Mouse (Mus musculus): ENCODE results near the gene Rhox3a. TPM values are rescaled to one million over a fixed set of nuclear protein-coding genes. Genes with fewer than 3 reads are reported as not detected.
"Not testable (repeated sequence)": the region's sequence is repeated elsewhere in the genome, so short reads cannot be mapped to it uniquely, and the experiment has no call there.

Rhox3a gene
- total RNA-seq (2014; rRNA removed) (not detected in 2 replicates), polyA plus RNA-seq (2015; fragmentation: Nextera tagmentation; extraction: Ambion mirVana) (not detected in 2 replicates)

DNA sequence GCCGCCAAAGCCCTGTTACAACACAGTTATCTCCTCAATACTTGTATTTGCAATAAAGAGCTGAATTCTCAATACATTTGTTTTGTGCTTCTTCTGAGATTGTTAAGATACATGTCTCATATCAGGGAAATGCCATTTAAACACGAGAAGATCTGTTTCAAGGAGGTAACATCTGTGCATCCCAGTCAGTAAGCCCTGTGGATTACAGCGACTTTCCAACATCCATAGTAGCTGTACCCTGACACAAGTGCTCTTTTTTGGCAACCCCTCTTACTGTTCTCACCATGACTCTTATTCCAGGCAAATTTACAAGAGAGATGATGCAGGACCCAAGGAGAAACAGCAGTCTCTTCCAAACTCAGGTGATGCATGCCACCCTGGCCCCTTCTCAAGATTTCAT is at the start of gene Rhox3a:
Gene Rhox3a (plus strand): TSS at position 301 of the 400 bp plus-strand sequence.
- H3K4me1 ChIP-seq (ENCODE audit: insufficient read depth, low read length); H3K4me2 ChIP-seq (ENCODE audit: low read depth, low read length, poor library complexity, severe bottlenecking); H3K9me3 ChIP-seq (ENCODE audit: low read length); DNase-seq (ENCODE audit: low spot score); H3K9ac ChIP-seq (replicated peaks; ENCODE audit: low read length, poor library complexity, severe bottlenecking); H3K27ac ChIP-seq (ENCODE audit: low read depth, low read length); H3K4me3 ChIP-seq (ENCODE audit: low read depth, low read length); ATAC-seq (ENCODE audit: low FRiP score); H3K27me3 ChIP-seq (ENCODE audit: insufficient read depth, low read length); H3K36me3 ChIP-seq (ENCODE audit: insufficient read depth, low read length): not testable (repeated sequence)
- WGBS = 88% methylated on average over 1 of the region's 3 CpGs

DNA sequence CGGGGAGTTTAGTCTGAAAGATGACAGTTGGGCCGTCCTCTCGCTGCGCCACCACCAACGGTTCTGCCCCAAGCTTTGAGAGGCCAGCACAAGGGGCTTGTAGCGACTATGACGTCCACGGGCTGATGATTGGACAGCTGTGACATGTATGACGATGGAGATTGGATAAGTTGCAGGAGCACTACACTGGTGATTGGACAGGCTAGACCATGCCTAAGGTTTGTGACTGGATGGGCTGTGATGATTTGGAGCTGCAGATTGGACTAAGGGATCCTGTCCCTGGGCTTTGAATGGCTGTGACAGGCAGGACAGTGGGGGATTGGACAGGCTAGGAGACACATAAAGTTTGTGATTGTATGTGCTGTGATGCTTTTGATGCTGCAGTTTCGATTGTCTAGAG is 38.8 kb upstream of the Rhox3a start, which contains the start of gene Gm9:
Gene Gm9 (minus strand): TSS at position 101 of the 400 bp plus-strand sequence.
- Histone ChIP-seq H3K4me2 (ENCODE audit: low read depth, low read length, poor library complexity, severe bottlenecking) (no peak within 1 kb of the TSS), H3K9ac (replicated peaks; ENCODE audit: low read length, poor library complexity, severe bottlenecking) (no peak within 1 kb of the TSS), H3K36me3 (ENCODE audit: insufficient read depth, low read length) (no peaks in the 10 kb centered on the region), H3K4me1 (ENCODE audit: insufficient read depth, low read length) (no peaks in the 10 kb centered on the region), H3K4me3 (ENCODE audit: low read depth, low read length) (no peak within 1 kb of the TSS), H3K9me3 (ENCODE audit: low read length) (no peaks in the 10 kb centered on the region), H3K27ac (ENCODE audit: low read depth, low read length) (no peak within 1 kb of the TSS), H3K27me3 (ENCODE audit: insufficient read depth, low read length) (no peaks in the 10 kb centered on the region)
- no peak for TF ChIP-seq CTCF (IDR thresholded peaks at IDR 0.05)
- no peak for ATAC-seq (ENCODE audit: low FRiP score)
- DNase-seq (ENCODE audit: low spot score) = no peak
- WGBS = 83% methylated on average over 10 of the region's 10 CpGs

DNA sequence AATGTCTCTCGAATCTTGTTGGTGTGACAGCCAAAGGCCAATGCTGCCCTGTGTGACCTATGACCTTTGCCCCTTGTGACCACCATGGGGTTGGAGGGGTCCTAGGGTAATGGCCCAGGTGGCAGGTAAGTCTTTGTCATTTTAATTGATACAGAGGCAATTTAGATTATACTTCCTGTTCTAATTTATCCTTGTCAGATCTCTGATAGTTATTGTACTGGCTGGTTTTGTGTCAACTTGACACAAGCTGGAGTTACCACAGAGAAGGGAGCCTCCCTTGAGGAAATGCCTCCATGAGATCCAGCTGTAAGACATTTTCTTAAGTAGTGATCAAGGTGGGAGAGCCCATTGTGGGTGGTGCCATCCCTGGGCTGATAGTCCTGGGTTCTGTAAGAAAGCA is 27.6 kb upstream of the Rhox3a start, which contains the start of gene Rhox1:
Gene Rhox1 (minus strand): TSS at position 101 of the 400 bp plus-strand sequence.
- H3K36me3 ChIP-seq (ENCODE audit: insufficient read depth, low read length); DNase-seq (ENCODE audit: low spot score); H3K4me1 ChIP-seq (ENCODE audit: insufficient read depth, low read length); H3K4me3 ChIP-seq (ENCODE audit: low read depth, low read length); H3K4me2 ChIP-seq (ENCODE audit: low read depth, low read length, poor library complexity, severe bottlenecking); ATAC-seq (ENCODE audit: low FRiP score); H3K27me3 ChIP-seq (ENCODE audit: insufficient read depth, low read length); H3K27ac ChIP-seq (ENCODE audit: low read depth, low read length); H3K9ac ChIP-seq (replicated peaks; ENCODE audit: low read length, poor library complexity, severe bottlenecking); H3K9me3 ChIP-seq (ENCODE audit: low read length): not testable (repeated sequence)
- whole genome bisulfite sequencing = 63% methylated on average over 1 of the region's 1 CpGs

DNA sequence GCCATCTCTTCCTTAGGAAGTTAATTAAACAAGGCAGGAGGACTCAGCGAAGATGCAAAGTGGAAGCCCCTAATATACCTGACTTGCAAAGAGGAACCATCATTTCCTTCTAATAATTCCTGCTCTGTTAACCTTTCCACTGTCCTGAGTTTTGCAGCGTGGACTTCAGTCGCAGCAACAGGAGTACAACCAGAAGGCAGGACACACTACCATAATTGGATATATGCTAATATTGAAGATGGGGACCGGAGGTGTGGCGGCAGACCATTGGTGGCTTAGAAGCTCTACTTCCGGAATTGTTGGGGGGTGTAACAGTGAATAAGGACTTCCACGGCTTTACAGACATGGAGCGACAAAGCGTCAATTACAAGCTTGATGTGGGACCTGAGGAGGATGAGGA is 5.0 kb upstream of the Rhox3a start, which contains the start of gene Rhox2a:
Gene Rhox2a (plus strand): TSS at position 301 of the 400 bp plus-strand sequence.
- not testable (repeated sequence) for H3K4me3 ChIP-seq (ENCODE audit: low read depth, low read length); H3K9me3 ChIP-seq (ENCODE audit: low read length); ATAC-seq (ENCODE audit: low FRiP score); H3K27ac ChIP-seq (ENCODE audit: low read depth, low read length); H3K27me3 ChIP-seq (ENCODE audit: insufficient read depth, low read length); H3K4me1 ChIP-seq (ENCODE audit: insufficient read depth, low read length); DNase-seq (ENCODE audit: low spot score); H3K9ac ChIP-seq (replicated peaks; ENCODE audit: low read length, poor library complexity, severe bottlenecking); H3K36me3 ChIP-seq (ENCODE audit: insufficient read depth, low read length); H3K4me2 ChIP-seq (ENCODE audit: low read depth, low read length, poor library complexity, severe bottlenecking)
- WGBS = no CpG with 5 or more reads among the region's 9 CpGs

DNA sequence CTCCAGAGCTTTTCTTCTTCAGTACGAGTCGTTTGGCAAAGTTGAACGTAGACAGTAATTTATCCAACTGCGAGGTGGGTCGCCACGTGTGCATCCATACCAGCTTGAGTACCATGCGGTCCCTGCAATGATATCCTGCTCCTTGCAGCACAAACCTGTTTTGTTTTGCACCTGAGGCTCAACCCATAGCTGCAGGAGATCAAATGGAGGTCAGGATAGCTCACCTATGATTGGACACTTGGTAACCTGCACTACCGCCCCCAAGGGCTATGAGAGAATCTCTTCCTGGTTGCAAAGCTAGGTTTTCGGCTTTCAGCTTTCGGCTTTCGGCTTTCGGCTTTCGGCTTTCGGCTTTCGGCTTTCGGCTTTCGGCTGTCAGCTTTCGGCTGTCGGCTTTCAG is 15.3 kb downstream of the Rhox3a start, which contains the start of gene Rhox4a:
Gene Rhox4a (plus strand): TSS at position 301 of the 400 bp plus-strand sequence.
- H3K9ac ChIP-seq (replicated peaks; ENCODE audit: low read length, poor library complexity, severe bottlenecking); H3K27me3 ChIP-seq (ENCODE audit: insufficient read depth, low read length); H3K4me2 ChIP-seq (ENCODE audit: low read depth, low read length, poor library complexity, severe bottlenecking); H3K9me3 ChIP-seq (ENCODE audit: low read length); H3K27ac ChIP-seq (ENCODE audit: low read depth, low read length); ATAC-seq (ENCODE audit: low FRiP score); H3K36me3 ChIP-seq (ENCODE audit: insufficient read depth, low read length); DNase-seq (ENCODE audit: low spot score); H3K4me1 ChIP-seq (ENCODE audit: insufficient read depth, low read length); H3K4me3 ChIP-seq (ENCODE audit: low read depth, low read length): not testable (repeated sequence)
- WGBS = over 99% methylated on average over 11 of the region's 19 CpGs

Other genes starting within 250 kb of the Rhox3a start
- gene Sowahd, start 201.1 kb upstream of the Rhox3a start, total RNA-seq (2014; rRNA removed) = not detected in 2 replicates
- 0.16 TPM in 1 of 2 replicates, not detected in the other for gene Sowahd, start 201.1 kb upstream of the Rhox3a start, polyA plus RNA-seq (2015; fragmentation: Nextera tagmentation; extraction: Ambion mirVana)
- gene Rpl39, start 164.5 kb upstream of the Rhox3a start, total RNA-seq (2014; rRNA removed) = 128 TPM in 2 replicates
- gene Rpl39, start 164.5 kb upstream of the Rhox3a start, polyA plus RNA-seq (2015; fragmentation: Nextera tagmentation; extraction: Ambion mirVana) = 305 and 335 TPM in 2 replicates
- 11.0 and 15.1 TPM in 2 replicates for gene Upf3b, start 139.6 kb upstream of the Rhox3a start, total RNA-seq (2014; rRNA removed)
- 21.6 and 27.2 TPM in 2 replicates for gene Upf3b, start 139.6 kb upstream of the Rhox3a start, polyA plus RNA-seq (2015; fragmentation: Nextera tagmentation; extraction: Ambion mirVana)
- gene Nkap, start 123.1 kb upstream of the Rhox3a start, total RNA-seq (2014; rRNA removed) = 28.2 and 31.8 TPM in 2 replicates
- gene Nkap, start 123.1 kb upstream of the Rhox3a start, polyA plus RNA-seq (2015; fragmentation: Nextera tagmentation; extraction: Ambion mirVana) = 24.4 and 31.8 TPM in 2 replicates
- 0.27 TPM in 1 of 2 replicates, not detected in the other for gene Akap14, start 81.1 kb upstream of the Rhox3a start, total RNA-seq (2014; rRNA removed)
- 0.54 and 0.56 TPM in 2 replicates for gene Akap14, start 81.1 kb upstream of the Rhox3a start, polyA plus RNA-seq (2015; fragmentation: Nextera tagmentation; extraction: Ambion mirVana)
- 157 and 172 TPM in 2 replicates for gene Ndufa1, start 58.8 kb upstream of the Rhox3a start, total RNA-seq (2014; rRNA removed)
- gene Ndufa1, start 58.8 kb upstream of the Rhox3a start, polyA plus RNA-seq (2015; fragmentation: Nextera tagmentation; extraction: Ambion mirVana) = 756 and 819 TPM in 2 replicates
- 9.3 and 9.7 TPM in 2 replicates for gene Rnf113a1, start 58.7 kb upstream of the Rhox3a start, total RNA-seq (2014; rRNA removed)
- 26.8 and 30.2 TPM in 2 replicates for gene Rnf113a1, start 58.7 kb upstream of the Rhox3a start, polyA plus RNA-seq (2015; fragmentation: Nextera tagmentation; extraction: Ambion mirVana)
- gene Gm9, start 38.9 kb upstream of the Rhox3a start, total RNA-seq (2014; rRNA removed) = not detected in 2 replicates
- gene Gm9, start 38.9 kb upstream of the Rhox3a start, polyA plus RNA-seq (2015; fragmentation: Nextera tagmentation; extraction: Ambion mirVana) = not detected in 2 replicates
- not detected in 2 replicates for gene Rhox1, start 27.7 kb upstream of the Rhox3a start, total RNA-seq (2014; rRNA removed)
- gene Rhox1, start 27.7 kb upstream of the Rhox3a start, polyA plus RNA-seq (2015; fragmentation: Nextera tagmentation; extraction: Ambion mirVana) = not detected in 2 replicates
- not detected in 2 replicates for gene Rhox2a, start 4.9 kb upstream of the Rhox3a start, total RNA-seq (2014; rRNA removed)
- gene Rhox2a, start 4.9 kb upstream of the Rhox3a start, polyA plus RNA-seq (2015; fragmentation: Nextera tagmentation; extraction: Ambion mirVana) = 0.20 TPM in 1 of 2 replicates, not detected in the other
- not detected in 2 replicates for gene Rhox4a, start 15.4 kb downstream of the Rhox3a start, total RNA-seq (2014; rRNA removed)
- not detected in 2 replicates for gene Rhox4a, start 15.4 kb downstream of the Rhox3a start, polyA plus RNA-seq (2015; fragmentation: Nextera tagmentation; extraction: Ambion mirVana)
- not detected in 2 replicates for gene Rhox3a2, start 130.1 kb downstream of the Rhox3a start, total RNA-seq (2014; rRNA removed)
- gene Rhox3a2, start 130.1 kb downstream of the Rhox3a start, polyA plus RNA-seq (2015; fragmentation: Nextera tagmentation; extraction: Ambion mirVana) = not detected in 2 replicates
- not detected in 2 replicates for gene Rhox4a2, start 140.9 kb downstream of the Rhox3a start, total RNA-seq (2014; rRNA removed)
- gene Rhox4a2, start 140.9 kb downstream of the Rhox3a start, polyA plus RNA-seq (2015; fragmentation: Nextera tagmentation; extraction: Ambion mirVana) = not detected in 2 replicates
- gene Rhox2b, start 162.1 kb downstream of the Rhox3a start, total RNA-seq (2014; rRNA removed) = not detected in 2 replicates
- not detected in 2 replicates for gene Rhox2b, start 162.1 kb downstream of the Rhox3a start, polyA plus RNA-seq (2015; fragmentation: Nextera tagmentation; extraction: Ambion mirVana)
- gene Rhox4b, start 182.6 kb downstream of the Rhox3a start, total RNA-seq (2014; rRNA removed) = not detected in 2 replicates
- not detected in 2 replicates for gene Rhox4b, start 182.6 kb downstream of the Rhox3a start, polyA plus RNA-seq (2015; fragmentation: Nextera tagmentation; extraction: Ambion mirVana)
- gene Rhox2c, start 203.8 kb downstream of the Rhox3a start, total RNA-seq (2014; rRNA removed) = not detected in 2 replicates
- not detected in 2 replicates for gene Rhox2c, start 203.8 kb downstream of the Rhox3a start, polyA plus RNA-seq (2015; fragmentation: Nextera tagmentation; extraction: Ambion mirVana)
- not detected in 2 replicates for gene Rhox3c, start 208.7 kb downstream of the Rhox3a start, total RNA-seq (2014; rRNA removed)
- not detected in 2 replicates for gene Rhox3c, start 208.7 kb downstream of the Rhox3a start, polyA plus RNA-seq (2015; fragmentation: Nextera tagmentation; extraction: Ambion mirVana)
- not detected in 2 replicates for gene Rhox4c, start 230.4 kb downstream of the Rhox3a start, total RNA-seq (2014; rRNA removed)
- not detected in 2 replicates for gene Rhox4c, start 230.4 kb downstream of the Rhox3a start, polyA plus RNA-seq (2015; fragmentation: Nextera tagmentation; extraction: Ambion mirVana)
- gene Rhox2d, start 243.5 kb downstream of the Rhox3a start, total RNA-seq (2014; rRNA removed) = not detected in 2 replicates
- gene Rhox2d, start 243.5 kb downstream of the Rhox3a start, polyA plus RNA-seq (2015; fragmentation: Nextera tagmentation; extraction: Ambion mirVana) = not detected in 2 replicates